Comparison of ENCODE assay signal across 11 mouse cellular contexts in genomic region chr1:179054385-179055116, GRCm38 (mm10).
DNase-seq lines count a peak whose midpoint lies in the region; ATAC-seq lines count a peak whose summit lies in the region.
"Had no signal": no experiment of that assay in that cellular context is flagged by ENCODE, and none has a peak within 500 bp of the region (broad histone marks: within the 10 kb centered on the region; RNA-seq: fewer than 3 reads in every experiment).

No protein-coding gene starts in this region.

- no peak for ATAC-seq in embryonic facial prominence, embryonic 14.5 days (ENCODE audit: low read depth)
- ATAC-seq in stomach, embryonic 15.5 days (ENCODE audit: insufficient read depth, low FRiP score, low read depth): peak; percentile 32; the same call in 1 of the 2 replicates

- no peaks in the 10 kb centered on the region for H3K27me3 ChIP-seq in embryonic facial prominence, embryonic 14.5 days (replicated peaks; ENCODE audit: control insufficient read depth, insufficient read depth, low read length)
- H3K27me3 ChIP-seq in limb, embryonic 10.5 days (ENCODE audit: low read depth, poor library complexity, severe bottlenecking): no peaks in the 10 kb centered on the region
- H3K27me3 ChIP-seq in stomach, embryonic 15.5 days (replicated peaks): no peaks in the 10 kb centered on the region
- H3K27me3 ChIP-seq: limb, embryonic 13.5 days had no signal

- no peaks in the 10 kb centered on the region for H3K9me3 ChIP-seq in embryonic facial prominence, embryonic 14.5 days (ENCODE audit: control insufficient read depth, low read length)
- no peaks in the 10 kb centered on the region for H3K9me3 ChIP-seq in limb, embryonic 10.5 days (replicated peaks)
- H3K9me3 ChIP-seq in stomach, embryonic 15.5 days: no peaks in the 10 kb centered on the region
- H3K9me3 ChIP-seq: limb, embryonic 13.5 days; midbrain, embryonic 12.5 days had no signal

- peaks cover 20% of the 10 kb centered on the region for H3K4me1 ChIP-seq in embryonic facial prominence, embryonic 14.5 days (ENCODE audit: control insufficient read depth, insufficient read depth, low read length)
- peaks cover 36% of the 10 kb centered on the region for H3K4me1 ChIP-seq in limb, embryonic 10.5 days
- peaks cover 5% of the 10 kb centered on the region; the same call in 1 of the 2 replicates for H3K4me1 ChIP-seq in stomach, embryonic 15.5 days

- DNase-seq in kidney, adult 18-20 months: peak; percentile 12
- DNase-seq in kidney, postnatal 14 days: no peak
- DNase-seq in embryonic facial prominence, embryonic 14.5 days (ENCODE audit: low spot score): peak; percentile 31
- no peak for DNase-seq in limb, embryonic 10.5 days (ENCODE audit: low spot score)
- no peak for DNase-seq in gastrocnemius, postnatal 36 days
- DNase-seq in lung, postnatal 36 days: no peak
- DNase-seq: adrenal gland, postnatal 14 days; thymus, postnatal 36 days had no signal

- 71% methylated on average over 7 of the region's 7 CpGs for WGBS in embryonic facial prominence, embryonic 14.5 days
- 78% methylated on average over 7 of the region's 7 CpGs for WGBS in limb, embryonic 10.5 days
- WGBS in stomach, embryonic 15.5 days: 58% methylated on average over 7 of the region's 7 CpGs

- no peak overlapping the region for H3K4me2 ChIP-seq in embryonic facial prominence, embryonic 14.5 days (ENCODE audit: low read depth, low read length)
- no peak overlapping the region for H3K4me2 ChIP-seq in stomach, embryonic 15.5 days
- H3K4me2 ChIP-seq: limb, embryonic 13.5 days; midbrain, embryonic 12.5 days had no signal

- H3K27ac ChIP-seq in embryonic facial prominence, embryonic 14.5 days (replicated peaks; ENCODE audit: low read depth, low read length): no peak overlapping the region
- 0 out of 2 replicates have a peak overlapping the region, but pooled peaks have one; percentile 37 for H3K27ac ChIP-seq in limb, embryonic 10.5 days
- H3K27ac ChIP-seq in stomach, embryonic 15.5 days: no peak overlapping the region
- H3K27ac ChIP-seq: limb, embryonic 13.5 days; midbrain, embryonic 12.5 days had no signal

- intact Hi-C loops in gastrocnemius, postnatal 36 days (cut with DNase I): no loop called here

- H3K9ac ChIP-seq in embryonic facial prominence, embryonic 14.5 days (ENCODE audit: low read depth, low read length): no peak overlapping the region
- H3K9ac ChIP-seq in stomach, embryonic 15.5 days: no peak overlapping the region
- H3K9ac ChIP-seq: limb, embryonic 13.5 days; midbrain, embryonic 12.5 days had no signal

- no peaks in the 10 kb centered on the region for H3K36me3 ChIP-seq in embryonic facial prominence, embryonic 14.5 days (ENCODE audit: control insufficient read depth, insufficient read depth, low read length)
- H3K36me3 ChIP-seq in limb, embryonic 10.5 days: no peaks in the 10 kb centered on the region
- H3K36me3 ChIP-seq in stomach, embryonic 15.5 days: no peaks in the 10 kb centered on the region
- H3K36me3 ChIP-seq: limb, embryonic 13.5 days; midbrain, embryonic 12.5 days had no signal

- H3K4me3 ChIP-seq in embryonic facial prominence, embryonic 14.5 days (ENCODE audit: low read depth, low read length): no peak overlapping the region
- H3K4me3 ChIP-seq in limb, embryonic 10.5 days: no peak overlapping the region
- H3K4me3 ChIP-seq in stomach, embryonic 15.5 days (replicated peaks): no peak overlapping the region
- H3K4me3 ChIP-seq: limb, embryonic 13.5 days; midbrain, embryonic 12.5 days had no signal

Comparison
In these comparisons a context has a peak if more than half of its experiments do, and no peak if none do; other contexts are left out.
1. DNase-seq: peak in kidney, adult 18-20 months (single experiment) and embryonic facial prominence, embryonic 14.5 days (single experiment); none in kidney, postnatal 14 days (single experiment), limb, embryonic 10.5 days (single experiment), gastrocnemius, postnatal 36 days (0 of 2) and lung, postnatal 36 days (single experiment).